Mouse (Mus musculus) Patski (cell line): ENCODE data around the gene Fam131c. TPM values are rescaled to one million over a fixed set of nuclear protein-coding genes. Genes with fewer than 3 reads are reported as not detected.

ENCODE experiments used
- ATAC-seq: fragments of 100-300 bp; one replicate; pipeline ENCODE4 v1.8.0; 2021
- CTCF ChIA-PET: fragments of 350-600 bp; sonication (Branson Sonifier 250); formaldehyde crosslinking; loops from one replicate; lab custom pipeline; 2022; ENCODE audit warnings: inconsistent platforms; lab: Charles Lee
- POLR2A ChIA-PET: fragments of 350-600 bp; sonication (Branson Sonifier 250); formaldehyde crosslinking; loops from one replicate; lab custom pipeline; 2022; ENCODE audit warnings: antibody characterized with exemption, inconsistent platforms; lab: Charles Lee
- DNase-seq: peaks from one replicate; pipeline ENCODE4 v3.0.0-alpha.2; 2011; ENCODE audit warnings: low read depth, low spot score
- H3K27me3 ChIP-seq: fragments of 371-371 bp; one replicate; pipeline ENCODE4 v1.5.1; 2021
- CTCF ChIP-seq: fragments of 100-300 bp; IDR thresholded peaks from one replicate; pipeline ENCODE4 v1.5.1; 2021
- in situ Hi-C: fragments of 300-500 bp; cut with MboI; formaldehyde crosslinking; loops from 3 replicates; pipeline ENCODE4 v1.11.1; 2018; ENCODE audit warnings: low pct_unique_long_range_greater_than_20kb, mixed read lengths
- polyA plus RNA-seq: library from polyadenylated mRNA; unstranded; gene quantifications from one replicate; pipeline ENCODE4 v1.2.3, GENCODE M21; 2021

Gene Fam131c
- polyA plus RNA-seq, 1 experiment from 2014 or later: 0.60 TPM

GRCm38 (mm10) chr4:141404518-141405313 lies 36.7 kb downstream of the Fam131c start:
- peak; percentile 6 for ATAC-seq
- no peak for TF ChIP-seq CTCF
- ChIA-PET CTCF (interaction anchor here (0.8 to 5.7 kb wide), 14 partner anchors 9 to 187 kb away, joined by 3 to 134 read pairs (median 3); partner anchors contain the start of genes Hspb7 and Zbtb17), POLR2A (interaction anchor here (1.0 to 2.9 kb wide), 3 partner anchors 21 to 61 kb away, joined by 3 to 16 read pairs (median 3); no protein-coding TSS in a partner anchor)
- no peaks in the 10 kb centered on the region for H3K27me3 ChIP-seq
- DNase-seq: no peak
- in situ Hi-C loops: loop anchor here (5.0 to 10.0 kb wide), 3 partner anchors 33 to 163 kb away; partner anchors contain the start of gene Srarp

GRCm38 (mm10) chr4:141405314-141405622 lies 37.2 kb downstream of the Fam131c start:
- no peak for TF ChIP-seq CTCF
- ChIA-PET CTCF (interaction anchor here (1.0 to 5.7 kb wide), 10 partner anchors 16 to 187 kb away, joined by 3 to 134 read pairs (median 3); partner anchors contain the start of genes Hspb7 and Zbtb17), POLR2A (interaction anchor here (0.6 to 2.9 kb wide), 5 partner anchors 20 to 127 kb away, joined by 3 to 16 read pairs (median 3); no protein-coding TSS in a partner anchor)
- no peak for DNase-seq
- in situ Hi-C loops: loop anchor here (5.0 to 10.0 kb wide), 2 partner anchors 70 to 162 kb away; no protein-coding TSS in a partner anchor
- no peaks in the 10 kb centered on the region for H3K27me3 ChIP-seq
- ATAC-seq: no peak

DNA sequence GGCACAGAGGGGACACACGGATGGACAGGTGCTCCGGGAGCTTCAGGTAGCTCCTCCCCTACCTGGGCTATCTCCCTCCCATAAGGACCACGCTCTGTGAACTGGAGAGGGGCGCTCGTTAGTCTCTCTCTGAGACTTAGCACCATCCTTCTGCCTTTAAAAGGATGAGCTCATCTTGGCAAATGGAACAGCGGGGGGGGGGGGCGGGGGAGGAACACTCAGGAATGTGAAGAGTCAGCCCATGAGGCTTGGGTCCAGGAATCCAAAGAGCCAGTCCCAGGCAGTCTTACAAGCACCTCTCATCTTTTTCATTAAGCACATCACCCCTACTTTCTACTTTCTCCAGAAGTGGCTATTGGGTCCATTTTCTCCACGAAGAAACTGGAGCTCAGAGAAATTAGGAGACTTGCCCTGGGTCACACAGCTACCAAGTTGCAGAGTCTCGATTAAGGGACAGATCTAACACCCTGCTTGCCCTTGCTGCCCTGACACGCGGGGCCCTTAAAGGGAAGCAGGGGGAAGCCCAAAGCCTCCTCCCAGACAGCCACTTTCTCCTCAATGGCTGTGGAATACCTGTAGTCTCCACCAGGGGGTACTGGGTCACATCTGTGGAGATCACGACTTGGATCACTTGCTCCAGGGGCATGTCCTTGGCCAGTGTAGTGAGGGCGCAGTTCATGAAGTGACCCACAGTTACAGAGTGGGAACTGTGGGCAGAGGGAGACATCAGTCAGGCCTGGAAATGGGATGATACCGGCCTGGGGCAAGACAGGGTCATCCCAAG lies 38.7 kb downstream of the Fam131c start:
- POLR2A ChIA-PET: interaction anchor here (0.6 to 2.9 kb wide), 4 partner anchors 19 to 162 kb away, joined by 3 to 16 read pairs (median 3); no protein-coding TSS in a partner anchor
- ATAC-seq: peak; percentile 75
- H3K27me3 ChIP-seq: no peaks in the 10 kb centered on the region
- no peak for TF ChIP-seq CTCF
- DNase-seq: peak; percentile 54
- CTCF ChIA-PET: interaction anchor here (0.9 to 5.7 kb wide), 9 partner anchors 9 to 168 kb away, joined by 3 to 134 read pairs (median 3); partner anchors contain the start of gene Clcnkb
- in situ Hi-C loops: loop anchor here (5.0 to 10.0 kb wide), 2 partner anchors 68 to 161 kb away; no protein-coding TSS in a partner anchor

DNA sequence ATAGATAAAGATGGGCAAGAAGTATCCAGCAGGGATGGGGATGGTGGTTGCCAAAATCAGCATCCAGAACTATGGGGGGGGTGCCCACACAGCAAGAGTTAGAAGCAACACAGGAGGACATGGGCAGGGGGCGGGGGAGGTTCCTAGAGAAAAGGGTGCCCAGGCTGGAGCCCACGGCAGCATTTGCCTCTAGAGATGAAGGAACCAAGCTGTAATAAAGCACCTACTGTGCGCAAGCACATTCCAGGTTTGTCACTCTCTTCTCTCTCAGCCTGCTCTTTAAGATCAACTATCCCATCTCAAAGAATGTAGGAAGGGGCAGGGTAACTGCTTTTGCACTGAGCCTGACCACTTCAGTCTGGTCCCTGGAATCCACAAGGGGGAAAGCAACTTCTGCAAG lies 40.6 kb downstream of the Fam131c start:
- ChIA-PET CTCF (no interaction called here), POLR2A (no interaction called here)
- TF ChIP-seq CTCF: no peak
- DNase-seq (no peak), ATAC-seq (no peak)
- H3K27me3 ChIP-seq: no peaks in the 10 kb centered on the region
- in situ Hi-C loops: loop anchor here (5.0 to 10.0 kb wide), 2 partner anchors 66 to 159 kb away; no protein-coding TSS in a partner anchor

GRCm38 (mm10) chr4:141411430-141411992 lies 43.5 kb downstream of the Fam131c start:
- TF ChIP-seq CTCF: no peak
- no peaks in the 10 kb centered on the region for H3K27me3 ChIP-seq
- ChIA-PET POLR2A (no interaction called here), CTCF (no interaction called here)
- DNase-seq (no peak), ATAC-seq (no peak)
- in situ Hi-C loops: no loop called here

- TF ChIP-seq CTCF: no peak
- no peaks in the 10 kb centered on the region for H3K27me3 ChIP-seq
- ATAC-seq (no peak), DNase-seq (no peak)
- ChIA-PET CTCF (interaction anchor here (0.8 to 1.3 kb wide), 2 partner anchors 9 to 14 kb away, joined by 3 to 4 read pairs; no protein-coding TSS in a partner anchor), POLR2A (no interaction called here)
- in situ Hi-C loops: no loop called here
Measured at GRCm38 (mm10) chr4:141415924-141416323, 47.9 kb downstream of the Fam131c start, which contains the start of gene Clcnkb. Gene Clcnkb, minus strand, starts transcription at chr4:141416014.

DNA sequence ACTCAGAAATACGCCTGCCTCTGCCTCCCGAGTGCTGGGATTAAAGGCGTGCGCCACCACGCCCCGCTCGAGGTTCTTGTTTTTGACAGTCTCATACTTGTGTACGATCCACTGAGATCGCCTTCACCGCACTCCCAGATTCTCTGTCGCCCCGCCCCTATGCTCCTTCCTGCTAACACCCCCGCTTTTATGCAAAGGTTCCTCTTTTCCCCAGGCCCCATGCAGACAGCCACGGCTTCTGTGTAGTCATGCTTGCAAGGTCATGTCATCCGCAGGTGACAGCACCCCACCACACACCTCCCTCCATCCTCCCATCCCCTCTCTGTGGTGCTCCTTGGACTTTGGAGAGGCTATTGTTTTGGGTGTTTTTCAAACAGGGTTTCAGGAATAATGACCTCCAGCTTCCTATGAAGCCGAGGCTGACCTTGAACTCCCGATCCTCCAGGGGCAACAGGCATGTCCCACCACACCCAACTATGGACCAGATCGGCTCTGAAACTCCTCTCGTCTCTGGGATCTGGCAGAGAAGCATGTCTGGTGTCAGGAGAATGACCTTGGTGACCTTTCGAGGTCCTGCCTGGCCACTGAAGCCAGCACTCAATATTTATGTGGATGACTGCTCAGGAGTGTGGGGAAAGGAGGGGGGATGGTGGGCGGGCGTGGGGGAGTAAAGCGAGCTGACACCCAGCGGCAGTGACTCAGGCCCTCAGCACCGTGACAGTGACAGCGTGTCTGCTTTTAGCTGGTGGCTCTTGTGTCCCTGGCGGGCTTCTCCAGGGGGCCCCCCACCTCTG lies 51.6 kb downstream of the Fam131c start:
- no peaks in the 10 kb centered on the region for H3K27me3 ChIP-seq
- ATAC-seq (no peak), DNase-seq (no peak)
- in situ Hi-C loops: no loop called here
- no peak for TF ChIP-seq CTCF
- ChIA-PET CTCF (no interaction called here), POLR2A (no interaction called here)

DNA sequence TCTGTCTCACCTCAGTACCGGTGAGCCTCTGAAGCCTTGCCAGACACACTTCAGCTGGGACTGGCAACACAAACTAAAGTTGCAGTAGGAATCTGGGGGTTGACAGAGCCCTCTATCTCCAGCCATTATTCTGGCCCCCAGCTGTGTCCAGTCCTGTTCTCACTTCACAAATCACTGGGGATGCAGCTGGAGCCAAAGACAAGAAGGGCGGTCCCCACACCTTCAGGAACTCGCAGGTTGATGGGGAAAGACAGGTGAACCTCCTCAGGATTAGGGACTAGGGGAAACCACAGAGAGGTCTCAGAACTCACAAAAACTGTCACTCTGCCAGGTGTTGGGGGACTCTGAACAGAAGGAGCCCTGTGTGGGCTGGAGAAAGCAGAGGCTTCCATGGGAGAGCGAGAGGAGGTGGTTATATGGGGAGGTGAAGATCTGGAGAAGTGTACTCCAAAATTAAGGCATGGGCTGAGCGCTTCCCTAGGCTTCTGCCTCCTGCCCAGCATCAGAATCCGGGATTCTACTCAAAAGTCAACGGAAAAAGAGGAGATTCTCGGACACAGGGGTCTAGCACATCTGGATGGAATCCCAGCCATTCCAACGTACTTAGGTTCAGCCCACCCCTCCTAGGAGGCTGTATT lies 52.3 kb downstream of the Fam131c start, which contains the start of gene Hspb7:
TSS of gene Hspb7 (plus strand) at position 588 of the 638 bp plus-strand sequence.
- no peak for TF ChIP-seq CTCF
- DNase-seq (no peak), ATAC-seq (no peak)
- CTCF ChIA-PET: interaction anchor here (1.4 to 1.7 kb wide), 2 partner anchors 11 to 15 kb away, joined by 3 to 4 read pairs; no protein-coding TSS in a partner anchor
- H3K27me3 ChIP-seq: no peaks in the 10 kb centered on the region
- in situ Hi-C loops: no loop called here
- POLR2A ChIA-PET: no interaction called here

DNA sequence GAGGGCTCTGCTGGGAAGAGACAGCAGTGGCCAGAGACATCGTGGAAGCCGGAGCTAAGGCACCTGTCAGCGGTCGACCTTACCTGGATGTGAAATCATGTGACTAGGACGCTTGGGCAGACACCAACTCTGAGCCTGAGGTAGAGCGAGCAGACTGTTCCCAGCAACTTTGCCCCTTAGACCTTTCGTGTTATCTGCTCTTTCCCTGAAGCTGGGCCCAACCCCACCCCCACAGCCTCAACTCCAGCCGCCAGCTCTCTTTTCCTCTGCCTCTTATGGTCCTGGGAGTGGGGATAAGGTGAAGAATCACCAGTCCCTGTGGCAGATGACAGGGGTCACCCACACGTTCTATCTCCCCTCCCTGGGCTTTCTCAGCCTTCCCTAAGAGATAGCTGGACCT lies 52.9 kb downstream of the Fam131c start:
- ChIA-PET CTCF (interaction anchor here (1.4 to 1.7 kb wide), 2 partner anchors 10 to 16 kb away, joined by 3 to 4 read pairs; no protein-coding TSS in a partner anchor), POLR2A (no interaction called here)
- no peaks in the 10 kb centered on the region for H3K27me3 ChIP-seq
- DNase-seq (no peak), ATAC-seq (no peak)
- in situ Hi-C loops: no loop called here
- TF ChIP-seq CTCF: no peak
